In the genomic region with DNA sequence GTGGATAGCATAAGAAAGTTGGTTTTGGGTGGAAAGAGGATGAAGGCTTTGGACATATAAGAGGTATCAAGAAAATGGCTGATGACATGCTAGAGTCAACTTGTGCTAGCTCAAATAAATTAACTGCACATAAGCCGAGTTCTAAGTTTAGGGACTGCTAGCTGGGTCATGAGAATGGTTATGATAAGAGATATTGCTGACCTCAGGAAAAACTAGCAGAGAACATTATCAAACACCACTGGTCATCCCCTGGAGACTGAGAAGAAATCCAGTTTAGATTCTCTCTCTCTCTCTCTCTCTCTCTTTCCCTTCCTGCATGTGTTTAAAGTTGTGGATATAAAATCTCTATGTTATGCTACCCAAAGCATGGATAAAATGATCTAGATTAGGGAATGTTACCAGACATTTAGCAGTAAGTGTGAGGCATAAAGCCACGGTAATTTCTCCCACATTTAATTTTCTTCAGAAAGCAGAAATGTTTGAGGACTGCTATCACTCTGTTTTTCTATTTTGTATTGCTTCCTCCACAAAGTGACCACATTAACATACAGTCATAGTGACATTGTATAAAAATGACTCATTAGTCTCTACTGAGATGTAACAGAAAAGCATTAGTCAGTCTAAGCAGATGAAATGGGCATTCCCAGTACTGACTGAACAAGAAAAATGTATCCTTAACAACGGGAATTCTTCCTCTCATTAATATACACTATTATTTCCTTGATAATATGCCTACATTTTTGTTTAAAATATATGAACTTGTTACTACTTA, we compare ENCODE assay signal across 29 mouse cellular contexts.
"Had no signal": no experiment of that assay in that cellular context is flagged by ENCODE, and none has a peak within 500 bp of the region (broad histone marks: within the 10 kb centered on the region; RNA-seq: fewer than 3 reads in every experiment).

No protein-coding gene starts in this region.

- H3K27ac ChIP-seq: limb, embryonic 10.5 days; limb, embryonic 12.5 days; limb, embryonic 13.5 days; limb, embryonic 15.5 days; liver, embryonic 12.5 days; liver, embryonic 13.5 days; liver, embryonic 14.5 days; liver, embryonic 15.5 days; lung, embryonic 15.5 days; macrophage; midbrain, embryonic 10.5 days; midbrain, embryonic 12.5 days; midbrain, embryonic 13.5 days; midbrain, embryonic 15.5 days had no signal

- H3K9ac ChIP-seq: limb, embryonic 12.5 days; limb, embryonic 13.5 days; limb, embryonic 15.5 days; liver, embryonic 12.5 days; liver, embryonic 13.5 days; liver, embryonic 14.5 days; liver, embryonic 15.5 days; liver, postnatal 0 days; lung, embryonic 14.5 days; lung, embryonic 15.5 days; midbrain, embryonic 12.5 days; midbrain, embryonic 13.5 days; midbrain, embryonic 15.5 days had no signal

- DNase-seq: left cerebral cortex, postnatal 4 days; liver; liver, embryonic 13.5 days; liver, postnatal 0 days; lung, adult 18-20 months; lung, adult 2 months; lung, embryonic 14.5 days; lung, postnatal 10 days; lung, postnatal 14 days; lung, postnatal 36 days; lung, postnatal 4 days; midbrain, embryonic 14.5 days had no signal

- H3K27me3 ChIP-seq: limb, embryonic 15.5 days; liver, embryonic 12.5 days; liver, embryonic 13.5 days; liver, embryonic 15.5 days; lung, embryonic 15.5 days; megakaryocyte, embryonic 14.5 days; midbrain, embryonic 12.5 days; midbrain, embryonic 13.5 days; midbrain, embryonic 15.5 days had no signal

- H3K4me3 ChIP-seq: limb, embryonic 10.5 days; limb, embryonic 12.5 days; limb, embryonic 13.5 days; limb, embryonic 15.5 days; liver, embryonic 12.5 days; liver, embryonic 13.5 days; liver, embryonic 15.5 days; lung, embryonic 15.5 days; megakaryocyte, embryonic 14.5 days; midbrain, embryonic 10.5 days; midbrain, embryonic 12.5 days; midbrain, embryonic 13.5 days; midbrain, embryonic 15.5 days; myocyte had no signal

- H3K4me1 ChIP-seq: limb, embryonic 10.5 days; limb, embryonic 12.5 days; limb, embryonic 13.5 days; limb, embryonic 15.5 days; liver, embryonic 12.5 days; liver, embryonic 13.5 days; liver, embryonic 15.5 days; lung, embryonic 15.5 days; megakaryocyte, embryonic 14.5 days; midbrain, embryonic 10.5 days; midbrain, embryonic 12.5 days; midbrain, embryonic 13.5 days; midbrain, embryonic 15.5 days had no signal

- H3K9me3 ChIP-seq: limb, embryonic 10.5 days; limb, embryonic 12.5 days; limb, embryonic 13.5 days; limb, embryonic 15.5 days; liver, embryonic 12.5 days; liver, embryonic 15.5 days; lung, embryonic 15.5 days; midbrain, embryonic 10.5 days; midbrain, embryonic 12.5 days; midbrain, embryonic 13.5 days; midbrain, embryonic 15.5 days had no signal

- H3K4me2 ChIP-seq: limb, embryonic 12.5 days; limb, embryonic 13.5 days; limb, embryonic 15.5 days; liver, embryonic 11.5 days; liver, embryonic 12.5 days; liver, embryonic 13.5 days; liver, embryonic 15.5 days; lung, embryonic 14.5 days; lung, embryonic 15.5 days; midbrain, embryonic 11.5 days; midbrain, embryonic 12.5 days; midbrain, embryonic 13.5 days; midbrain, embryonic 15.5 days had no signal

- H3K36me3 ChIP-seq: limb, embryonic 10.5 days; limb, embryonic 12.5 days; limb, embryonic 13.5 days; limb, embryonic 15.5 days; liver, embryonic 12.5 days; liver, embryonic 13.5 days; liver, embryonic 15.5 days; lung, embryonic 15.5 days; midbrain, embryonic 10.5 days; midbrain, embryonic 12.5 days; midbrain, embryonic 15.5 days had no signal
